Mouse (Mus musculus) kidney, embryonic 15.5 days (tissue): ENCODE measurements around the gene B230217C12Rik. TPM values are rescaled to one million over a fixed set of nuclear protein-coding genes. Genes with fewer than 3 reads are reported as not detected.

ENCODE experiments used
- ATAC-seq: fragments of 200-750 bp; cut with Nextera tagmentation; replicated peaks from 2 replicates; pipeline ENCODE4 v1.8.0; 2017; ENCODE audit warnings: moderate TSS enrichment; ENCODE audit not compliant: low FRiP score
- H3K27ac ChIP-seq: fragments of 300-500 bp; sonication (generic); 2 replicates; pipeline ENCODE4 v1.5.1; 2015; ENCODE audit warnings: mild to moderate bottlenecking, inconsistent platforms
- H3K27me3 ChIP-seq: fragments of 300-500 bp; sonication (generic); 2 replicates; pipeline ENCODE4 v1.6.1; 2015; ENCODE audit warnings: inconsistent platforms
- H3K36me3 ChIP-seq: fragments of 300-500 bp; sonication (generic); 2 replicates; pipeline ENCODE4 v1.6.1; 2015; ENCODE audit warnings: inconsistent platforms
- H3K4me1 ChIP-seq: fragments of 300-500 bp; sonication (generic); 2 replicates; pipeline ENCODE4 v1.6.1; 2015; ENCODE audit warnings: inconsistent platforms
- H3K4me2 ChIP-seq: fragments of 300-500 bp; sonication (generic); 2 replicates; pipeline ENCODE4 v1.6.1; 2015; ENCODE audit warnings: moderate library complexity, mild to moderate bottlenecking, inconsistent platforms
- H3K4me3 ChIP-seq: fragments of 300-500 bp; sonication (generic); replicated peaks from 2 replicates; pipeline ENCODE4 v1.5.1; 2015; ENCODE audit warnings: mild to moderate bottlenecking, inconsistent platforms
- H3K9ac ChIP-seq: fragments of 300-500 bp; sonication (generic); 2 replicates; pipeline ENCODE4 v1.6.1; 2015; ENCODE audit warnings: mild to moderate bottlenecking, inconsistent platforms
- H3K9me3 ChIP-seq: fragments of 300-500 bp; sonication (generic); replicated peaks from 2 replicates; pipeline ENCODE4 v1.6.1; 2016; ENCODE audit warnings: inconsistent platforms
- WGBS: fragments of 180-500 bp; shearing (Covaris S2); methylation state at CpG from one replicate; pipeline ENCODE4 v1.1.7; 2015; ENCODE audit warnings: mixed read lengths; 5-methylcytosine and 5-hydroxymethylcytosine counted together
- polyA plus RNA-seq: library from polyadenylated mRNA; unstranded; fragments of >200 nt; fragmentation: Nextera tagmentation; extraction: Ambion mirVana; gene quantifications from 2 replicates; pipeline ENCODE4 v1.2.1, GENCODE M21; 2015

B230217C12Rik gene
- polyA plus RNA-seq, 1 experiment from 2014 or later: 7.5 TPM

DNA sequence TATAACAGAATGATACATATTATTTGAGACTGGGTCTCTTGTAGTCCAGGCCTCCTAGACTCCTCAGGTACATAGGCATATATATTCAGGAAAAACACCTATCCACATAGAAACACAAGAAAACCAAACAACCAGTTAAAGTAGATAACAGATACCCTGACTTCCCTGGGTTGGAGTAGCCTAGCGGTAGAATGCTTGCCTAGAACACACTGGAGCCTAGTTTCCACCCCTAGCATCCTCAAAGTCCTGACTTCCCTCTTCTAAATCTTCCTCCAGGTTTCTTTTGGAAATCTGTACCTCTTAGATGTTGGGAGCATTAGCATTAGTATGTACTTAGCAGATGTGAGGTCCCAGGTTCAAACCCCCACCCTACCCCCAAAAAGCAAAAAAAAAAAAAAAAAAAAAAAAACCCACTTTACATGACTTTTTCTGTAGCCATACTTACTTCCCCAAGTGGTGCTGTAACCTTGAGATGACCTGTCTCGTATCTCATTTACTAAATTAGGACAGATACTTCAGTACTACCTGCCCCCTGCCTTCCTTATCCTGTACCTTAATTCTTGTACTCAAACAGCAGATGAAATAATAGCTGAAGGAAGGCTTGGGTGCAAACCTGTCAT lies 44.8 kb downstream of the B230217C12Rik start:
- Histone ChIP-seq H3K4me2 (peak overlapping the region; percentile 62; the same call in 1 of the 2 replicates), H3K9me3 (no peaks in the 10 kb centered on the region), H3K36me3 (no peaks in the 10 kb centered on the region), H3K27me3 (no peaks in the 10 kb centered on the region), H3K27ac (0 out of 2 replicates have a peak overlapping the region, but pooled peaks have one; percentile 90), H3K4me1 (no peaks in the 10 kb centered on the region; the same call in 1 of the 2 replicates), H3K4me3 (peak overlapping the region; percentile 50; the same call in 1 of the 2 replicates), H3K9ac (no peak overlapping the region)
- no peak for ATAC-seq
- 90% methylated on average over 2 of the region's 2 CpGs for WGBS

DNA sequence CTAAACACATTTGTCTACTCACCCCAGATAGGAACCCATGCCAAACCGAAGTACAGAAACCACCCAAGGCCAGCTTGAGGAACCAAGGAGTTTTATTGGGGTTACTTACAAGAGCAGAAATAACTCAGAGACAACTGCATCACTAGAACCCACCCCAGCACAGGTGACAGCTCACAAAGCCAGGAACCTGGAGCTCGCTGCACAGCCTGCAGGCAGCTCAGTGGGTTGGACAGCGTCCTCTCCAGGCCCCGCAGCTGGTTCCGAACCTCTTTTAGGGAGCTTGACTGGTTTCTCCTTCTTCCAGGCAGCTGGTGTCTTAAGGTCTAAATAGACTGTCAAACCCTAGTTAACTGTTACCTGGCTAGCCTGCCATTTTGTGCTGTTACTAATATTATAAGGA lies 51.2 kb downstream of the B230217C12Rik start:
- ATAC-seq: no peak
- H3K27me3 ChIP-seq: no peaks in the 10 kb centered on the region

More for the DNA sequence above, 51.2 kb downstream of the B230217C12Rik start:
- Histone ChIP-seq H3K9me3 (no peaks in the 10 kb centered on the region), H3K4me3 (no peak overlapping the region), H3K27ac (no peak overlapping the region), H3K4me2 (no peak overlapping the region), H3K36me3 (no peaks in the 10 kb centered on the region), H3K9ac (no peak overlapping the region), H3K4me1 (no peaks in the 10 kb centered on the region)
- WGBS: 75% methylated on average over 5 of the region's 5 CpGs

Other genes with a start within 250 kb of the B230217C12Rik start
- gene Epop, start 211.1 kb upstream of the B230217C12Rik start, polyA plus RNA-seq: 4.3 and 5.1 TPM in 2 replicates
- 2.8 and 3.9 TPM in 2 replicates for gene Mllt6, start 177.4 kb upstream of the B230217C12Rik start, polyA plus RNA-seq
- gene Cisd3, start 155.0 kb upstream of the B230217C12Rik start, polyA plus RNA-seq: 41.2 and 42.7 TPM in 2 replicates
- gene Pcgf2, start 140.3 kb upstream of the B230217C12Rik start, polyA plus RNA-seq: 13.2 and 16.6 TPM in 2 replicates
- 475 and 488 TPM in 2 replicates for gene Psmb3, start 137.4 kb upstream of the B230217C12Rik start, polyA plus RNA-seq
- 1.8 and 1.9 TPM in 2 replicates for gene Pip4k2b, start 96.1 kb upstream of the B230217C12Rik start, polyA plus RNA-seq
- 19.2 and 19.5 TPM in 2 replicates for gene Cwc25, start 74.2 kb upstream of the B230217C12Rik start, polyA plus RNA-seq
- 0.62 and 0.67 TPM in 2 replicates for gene 1700001P01Rik, start 64.9 kb upstream of the B230217C12Rik start, polyA plus RNA-seq
- gene Rpl23, start 58.3 kb upstream of the B230217C12Rik start, polyA plus RNA-seq: 565 and 652 TPM in 2 replicates
- 104 and 108 TPM in 2 replicates for gene Lasp1, start 41.8 kb upstream of the B230217C12Rik start, polyA plus RNA-seq
- 0.48 and 0.73 TPM in 2 replicates for gene Fbxo47, start 43.4 kb downstream of the B230217C12Rik start, polyA plus RNA-seq
- gene Plxdc1, start 145.7 kb downstream of the B230217C12Rik start, polyA plus RNA-seq: 1.7 and 2.0 TPM in 2 replicates
- gene Arl5c, start 155.4 kb downstream of the B230217C12Rik start, polyA plus RNA-seq: 9.9 and 10.1 TPM in 2 replicates
- gene Cacnb1, start 182.3 kb downstream of the B230217C12Rik start, polyA plus RNA-seq: 14.6 and 15.2 TPM in 2 replicates
- 1,072 and 1,152 TPM in 2 replicates for gene Rpl19, start 185.9 kb downstream of the B230217C12Rik start, polyA plus RNA-seq
- 3.7 and 4.3 TPM in 2 replicates for gene Stac2, start 212.7 kb downstream of the B230217C12Rik start, polyA plus RNA-seq